In the genomic region with DNA sequence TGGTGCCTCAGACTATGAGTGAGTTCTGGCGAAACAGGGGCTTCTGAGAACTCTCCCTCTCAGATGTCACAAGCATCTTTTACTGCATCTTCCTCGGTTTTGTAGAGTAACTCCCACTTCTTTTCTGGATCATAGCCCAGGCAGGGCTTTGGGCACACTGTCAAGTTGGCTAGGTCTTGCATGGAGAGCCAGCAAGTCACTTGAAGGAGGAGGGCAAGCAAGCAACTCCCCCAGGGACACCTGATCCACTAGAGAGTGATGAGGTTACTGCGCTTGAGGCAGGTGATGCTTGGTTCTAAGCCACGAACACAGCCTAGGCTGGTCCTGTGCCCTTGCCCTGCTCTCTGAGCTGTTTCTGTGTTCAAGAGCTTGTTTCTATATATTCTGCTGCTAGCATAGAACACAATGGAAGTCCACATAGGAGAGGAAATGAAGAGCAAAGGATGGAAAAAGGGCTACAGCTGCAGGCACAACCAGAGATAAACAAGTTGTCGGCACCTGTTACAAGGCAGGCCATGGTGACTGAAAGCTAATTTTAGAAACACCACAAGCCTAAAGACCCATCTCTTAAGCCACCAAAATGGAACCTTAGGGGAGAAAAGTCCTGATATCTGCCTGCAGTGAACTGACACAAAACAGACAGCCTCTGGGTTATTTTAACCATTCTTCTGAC, we compare ENCODE assay signal across 9 mouse cellular contexts. TPM values are rescaled to one million over a fixed set of nuclear protein-coding genes. Genes with fewer than 3 reads are reported as not detected.
A peak's percentile ranks its signal among the peaks of the same experiment; 100 is the strongest.
DNase-seq lines count a peak whose midpoint lies in the region; ATAC-seq lines count a peak whose summit lies in the region.
"Had no signal": no experiment of that assay in that cellular context is flagged by ENCODE, and none has a peak within 500 bp of the region (broad histone marks: within the 10 kb centered on the region; RNA-seq: fewer than 3 reads in every experiment).

No protein-coding gene starts in this region.

- 0 out of 2 replicates have a peak, but pooled peaks cover 13% of the 10 kb centered on the region for H3K4me1 ChIP-seq in embryonic facial prominence, embryonic 14.5 days (ENCODE audit: control insufficient read depth, insufficient read depth, low read length)
- peaks cover 75% of the 10 kb centered on the region for H3K4me1 ChIP-seq in heart, embryonic 16.5 days (ENCODE audit: control insufficient read depth, insufficient read depth, low read length)
- H3K4me1 ChIP-seq in forebrain, embryonic 16.5 days (replicated peaks; ENCODE audit: control insufficient read depth, insufficient read depth, low read length), result peaks cover 12% of the 10 kb centered on the region

- 71% methylated on average over 5 of the region's 5 CpGs for WGBS in embryonic facial prominence, embryonic 14.5 days
- 24% methylated on average over 5 of the region's 5 CpGs for WGBS in heart, embryonic 16.5 days
- WGBS in forebrain, embryonic 16.5 days, result 75% methylated on average over 5 of the region's 5 CpGs

- H3K9me3 ChIP-seq in embryonic facial prominence, embryonic 14.5 days (ENCODE audit: control insufficient read depth, low read length), result no peaks in the 10 kb centered on the region
- H3K9me3 ChIP-seq in heart, embryonic 16.5 days (replicated peaks; ENCODE audit: control insufficient read depth, low read length), result no peaks in the 10 kb centered on the region
- H3K9me3 ChIP-seq in forebrain, embryonic 16.5 days (ENCODE audit: control insufficient read depth, low read length), result no peaks in the 10 kb centered on the region

- no peak overlapping the region for H3K9ac ChIP-seq in embryonic facial prominence, embryonic 14.5 days (ENCODE audit: low read depth, low read length)
- H3K9ac ChIP-seq in heart, embryonic 16.5 days (ENCODE audit: low read length), result 0 out of 2 replicates have a peak overlapping the region, but pooled peaks have one; percentile 12
- H3K9ac ChIP-seq in forebrain, embryonic 16.5 days (replicated peaks; ENCODE audit: low read depth, low read length), result no peak overlapping the region

- peak; percentile 68 for DNase-seq in A20 (ENCODE audit: low read depth, low spot score)
- DNase-seq in NIH3T3 (ENCODE audit: low read depth), result peak; percentile 84
- DNase-seq in embryonic facial prominence, embryonic 14.5 days (ENCODE audit: low spot score), result peak; percentile 71
- peak; percentile 70 to 72 for DNase-seq in layer of hippocampus, postnatal 10 days (ENCODE audit: low spot score in 2 of 2)
- DNase-seq in ovary, postnatal 10 days (ENCODE audit: low spot score), result peak; percentile 57

- 0 out of 2 replicates have a peak overlapping the region, but pooled peaks have one; percentile 2 for H3K4me2 ChIP-seq in embryonic facial prominence, embryonic 14.5 days (ENCODE audit: low read depth, low read length)
- peak overlapping the region; percentile 25 for H3K4me2 ChIP-seq in heart, embryonic 16.5 days (ENCODE audit: low read depth, low read length)
- H3K4me2 ChIP-seq in forebrain, embryonic 16.5 days (ENCODE audit: low read length), result no peak overlapping the region

- ATAC-seq in embryonic facial prominence, embryonic 14.5 days (ENCODE audit: low read depth), result peak; percentile 34
- ATAC-seq in heart, embryonic 16.5 days (replicated peaks; ENCODE audit: extremely low read depth, insufficient read depth, low FRiP score), result peak; percentile 47; the same call in 1 of the 2 replicates
- no peak for ATAC-seq in granulocyte monocyte progenitor cell, adult 5-6 weeks (replicated peaks; ENCODE audit: poor library complexity, severe bottlenecking)
- ATAC-seq in forebrain, embryonic 16.5 days, result no peak

- H3K27ac ChIP-seq in embryonic facial prominence, embryonic 14.5 days (replicated peaks; ENCODE audit: low read depth, low read length), result peak overlapping the region; percentile 68
- peak overlapping the region; percentile 92 for H3K27ac ChIP-seq in heart, embryonic 16.5 days (ENCODE audit: low read length)
- H3K27ac ChIP-seq in forebrain, embryonic 16.5 days (ENCODE audit: low read length), result no peak overlapping the region

- peaks cover 10% of the 10 kb centered on the region; the same call in 1 of the 2 replicates for H3K36me3 ChIP-seq in embryonic facial prominence, embryonic 14.5 days (ENCODE audit: control insufficient read depth, insufficient read depth, low read length)
- peaks cover 9% of the 10 kb centered on the region for H3K36me3 ChIP-seq in heart, embryonic 16.5 days (ENCODE audit: control insufficient read depth, insufficient read depth)
- no peaks in the 10 kb centered on the region for H3K36me3 ChIP-seq in forebrain, embryonic 16.5 days (ENCODE audit: control insufficient read depth, insufficient read depth)

- no peak overlapping the region for H3K4me3 ChIP-seq in embryonic facial prominence, embryonic 14.5 days (ENCODE audit: low read depth, low read length)
- H3K4me3 ChIP-seq in heart, embryonic 16.5 days (ENCODE audit: low read length), result no peak overlapping the region; the same call in 1 of the 2 replicates
- H3K4me3 ChIP-seq in forebrain, embryonic 16.5 days (replicated peaks; ENCODE audit: low read length), result no peak overlapping the region

- no peaks in the 10 kb centered on the region for H3K27me3 ChIP-seq in embryonic facial prominence, embryonic 14.5 days (replicated peaks; ENCODE audit: control insufficient read depth, insufficient read depth, low read length)
- no peaks in the 10 kb centered on the region for H3K27me3 ChIP-seq in heart, embryonic 16.5 days (ENCODE audit: control insufficient read depth, insufficient read depth, low read length)
- H3K27me3 ChIP-seq in forebrain, embryonic 16.5 days (replicated peaks; ENCODE audit: control insufficient read depth, insufficient read depth, low read length), result no peaks in the 10 kb centered on the region

RNA-seq across cellular contexts. Expression of a gene that starts 8.4 kb away (rescaled TPM):
- 86.7 and 91.2 TPM in 2 replicates for polyA plus RNA-seq in embryonic facial prominence, embryonic 14.5 days (2014; fragmentation: Nextera tagmentation; extraction: Ambion mirVana)
- 119 and 136 TPM in 2 replicates for polyA plus RNA-seq in heart, embryonic 16.5 days (2015; fragmentation: Nextera tagmentation; extraction: Ambion mirVana)
- total RNA-seq in layer of hippocampus, postnatal 10 days (2021), result 100 to 1,000 TPM; 137 to 139 TPM
- 22.2 and 26.0 TPM in 2 replicates for total RNA-seq in granulocyte monocyte progenitor cell, adult 5-6 weeks (2014; fragmentation: Nextera tagmentation)
- total RNA-seq in granulocyte monocyte progenitor cell, adult 5-6 weeks (2017), result 11.4 and 13.1 TPM in 2 replicates
- polyA plus RNA-seq in forebrain, embryonic 16.5 days (2015; fragmentation: Nextera tagmentation; extraction: Ambion mirVana), result 107 and 119 TPM in 2 replicates

RNA-seq across cellular contexts. Expression of a gene that starts 53.6 kb away (rescaled TPM):
- polyA plus RNA-seq in embryonic facial prominence, embryonic 14.5 days (2014; fragmentation: Nextera tagmentation; extraction: Ambion mirVana), result 0.33 and 0.39 TPM in 2 replicates
- 0.26 and 0.49 TPM in 2 replicates for polyA plus RNA-seq in heart, embryonic 16.5 days (2015; fragmentation: Nextera tagmentation; extraction: Ambion mirVana)
- not detected for total RNA-seq in layer of hippocampus, postnatal 10 days (2021)
- total RNA-seq in granulocyte monocyte progenitor cell, adult 5-6 weeks (2014; fragmentation: Nextera tagmentation), result not detected in 2 replicates
- 0.65 TPM in 1 of 2 replicates, not detected in the other for total RNA-seq in granulocyte monocyte progenitor cell, adult 5-6 weeks (2017)
- 0.15 and 0.80 TPM in 2 replicates for polyA plus RNA-seq in forebrain, embryonic 16.5 days (2015; fragmentation: Nextera tagmentation; extraction: Ambion mirVana)
- total RNA-seq: left cerebral cortex, adult 8-10 months had no signal

RNA-seq across cellular contexts. Expression of a gene that starts 55.5 kb away (rescaled TPM):
- polyA plus RNA-seq in embryonic facial prominence, embryonic 14.5 days (2014; fragmentation: Nextera tagmentation; extraction: Ambion mirVana), result 97.6 and 107 TPM in 2 replicates
- 98.1 and 101 TPM in 2 replicates for polyA plus RNA-seq in heart, embryonic 16.5 days (2015; fragmentation: Nextera tagmentation; extraction: Ambion mirVana)
- total RNA-seq in layer of hippocampus, postnatal 10 days (2021), result 10 to 100 TPM; 74.1 to 74.5 TPM
- total RNA-seq in granulocyte monocyte progenitor cell, adult 5-6 weeks (2014; fragmentation: Nextera tagmentation), result 70.2 and 73.0 TPM in 2 replicates
- 77.2 and 95.9 TPM in 2 replicates for total RNA-seq in granulocyte monocyte progenitor cell, adult 5-6 weeks (2017)
- polyA plus RNA-seq in forebrain, embryonic 16.5 days (2015; fragmentation: Nextera tagmentation; extraction: Ambion mirVana), result 83.1 and 99.5 TPM in 2 replicates

Comparison
In these comparisons a context has a peak if more than half of its experiments do, and no peak if none do; other contexts are left out.
1. ATAC-seq: peak in embryonic facial prominence, embryonic 14.5 days (single experiment) and heart, embryonic 16.5 days (single experiment); none in granulocyte monocyte progenitor cell, adult 5-6 weeks (single experiment) and forebrain, embryonic 16.5 days (single experiment).
2. Peak in every context shown above with its lines, with median percentiles within 50 percentile points of each other: DNase-seq.